Mouse (Mus musculus): ENCODE measurements around the gene Fbxl5.

Gene Fbxl5

GRCm38 (mm10) chr5:43836590-43836989 is 15.2 kb upstream of the Fbxl5 start:
- DNase-seq (ENCODE audit: low read depth, low spot score): no peak

- no peak for DNase-seq (ENCODE audit: low read depth, low spot score)
These were observed 5.9 kb upstream of the Fbxl5 start for GRCm38 (mm10) chr5:43827366-43827765.

GRCm38 (mm10) chr5:43826883-43827282 is 5.4 kb upstream of the Fbxl5 start:
- no peak for DNase-seq (ENCODE audit: low read depth, low spot score)

GRCm38 (mm10) chr5:43824580-43824979 is 3.1 kb upstream of the Fbxl5 start:
- DNase-seq (ENCODE audit: low read depth, low spot score): no peak

- DNase-seq (ENCODE audit: low read depth, low spot score): no peak
These were observed 1.4 kb upstream of the Fbxl5 start for GRCm38 (mm10) chr5:43822824-43823223.

GRCm38 (mm10) chr5:43822199-43822598 is 761 bp upstream of the Fbxl5 start:
- DNase-seq (ENCODE audit: low read depth, low spot score): no peak

GRCm38 (mm10) chr5:43820785-43821184 is 653 bp downstream of the Fbxl5 start:
- no peak for DNase-seq (ENCODE audit: low read depth, low spot score)

- DNase-seq (ENCODE audit: low read depth, low spot score): no peak
These were observed 2.7 kb downstream of the Fbxl5 start, which contains the start of gene Bst1 for GRCm38 (mm10) chr5:43818695-43819094. TSS of gene Bst1 (plus strand) at chr5:43818885.

GRCm38 (mm10) chr5:43815769-43816168 is 5.7 kb downstream of the Fbxl5 start:
- DNase-seq (ENCODE audit: low read depth, low spot score): no peak

- no peak for DNase-seq (ENCODE audit: low read depth, low spot score)
These were observed 6.9 kb downstream of the Fbxl5 start for GRCm38 (mm10) chr5:43814536-43814935.

- no peak for DNase-seq (ENCODE audit: low read depth, low spot score)
These were observed 10.9 kb downstream of the Fbxl5 start for GRCm38 (mm10) chr5:43810427-43811062.

- DNase-seq (ENCODE audit: low read depth, low spot score): peak; percentile 66
These were observed 13.4 kb downstream of the Fbxl5 start for GRCm38 (mm10) chr5:43807744-43808696.

- no peak for DNase-seq (ENCODE audit: low read depth, low spot score)
These were observed 14.5 kb downstream of the Fbxl5 start for GRCm38 (mm10) chr5:43806914-43807313.

GRCm38 (mm10) chr5:43806340-43806739 is 15.1 kb downstream of the Fbxl5 start:
- DNase-seq (ENCODE audit: low read depth, low spot score): no peak

GRCm38 (mm10) chr5:43805401-43805800 is 16.0 kb downstream of the Fbxl5 start:
- no peak for DNase-seq (ENCODE audit: low read depth, low spot score)

- DNase-seq (ENCODE audit: low read depth, low spot score): no peak
These were observed 19.6 kb downstream of the Fbxl5 start for GRCm38 (mm10) chr5:43801798-43802197.

GRCm38 (mm10) chr5:43801253-43801652 is 20.2 kb downstream of the Fbxl5 start:
- DNase-seq (ENCODE audit: low read depth, low spot score): no peak

- no peak for DNase-seq (ENCODE audit: low read depth, low spot score)
These were observed 20.7 kb downstream of the Fbxl5 start for GRCm38 (mm10) chr5:43800700-43801099.

GRCm38 (mm10) chr5:43799530-43799929 is 21.9 kb downstream of the Fbxl5 start:
- no peak for DNase-seq (ENCODE audit: low read depth, low spot score)

GRCm38 (mm10) chr5:43792354-43792753 is 29.1 kb downstream of the Fbxl5 start:
- no peak for DNase-seq (ENCODE audit: low read depth, low spot score)

- no peak for DNase-seq (ENCODE audit: low read depth, low spot score)
These were observed 33.3 kb downstream of the Fbxl5 start for GRCm38 (mm10) chr5:43787976-43788752.

- DNase-seq (ENCODE audit: low read depth, low spot score): no peak
These were observed 34.8 kb downstream of the Fbxl5 start for GRCm38 (mm10) chr5:43786607-43787006.

Data from WW6 (cell line).